Mouse (Mus musculus) T-helper 1 cell (primary cell): ENCODE measurements around the gene Icmt.

Source experiments
- in situ Hi-C: fragments of 300-600 bp; cut with MboI, MseI; formaldehyde crosslinking; loops from one replicate; pipeline ENCODE4 v1.15.1; 2025; ENCODE audit warnings: high pct_unique_total_duplicates

Gene Icmt

GRCm38 (mm10) chr4:152338419-152339292, 41.6 kb downstream of the Icmt start, which contains the start of gene Chd5:
Gene Chd5, plus strand, starts transcription at chr4:152338651.
- in situ Hi-C loops = no loop called here

- in situ Hi-C loops = no loop called here
Observed at GRCm38 (mm10) chr4:152339293-152339790, 42.3 kb downstream of the Icmt start.

- in situ Hi-C loops = no loop called here
Observed at GRCm38 (mm10) chr4:152340584-152341284, 43.7 kb downstream of the Icmt start.

- in situ Hi-C loops = no loop called here
Observed at GRCm38 (mm10) chr4:152343296-152343695, 46.3 kb downstream of the Icmt start.

- in situ Hi-C loops = no loop called here
Observed at GRCm38 (mm10) chr4:152344651-152345050, 47.6 kb downstream of the Icmt start.

GRCm38 (mm10) chr4:152345120-152345889, 48.3 kb downstream of the Icmt start:
- in situ Hi-C loops = no loop called here

GRCm38 (mm10) chr4:152349837-152350381, 52.9 kb downstream of the Icmt start:
- in situ Hi-C loops = loop anchor here (25.0 kb wide), 1 partner anchor 1137 kb away; the partner anchor contains the start of gene Ajap1

GRCm38 (mm10) chr4:152350722-152351421, 53.8 kb downstream of the Icmt start:
- in situ Hi-C loops = loop anchor here (25.0 kb wide), 1 partner anchor 1136 kb away; the partner anchor contains the start of gene Ajap1

GRCm38 (mm10) chr4:152351422-152352305, 54.6 kb downstream of the Icmt start:
- in situ Hi-C loops = loop anchor here (25.0 kb wide), 1 partner anchor 1136 kb away; the partner anchor contains the start of gene Ajap1

GRCm38 (mm10) chr4:152353886-152354637, 57.0 kb downstream of the Icmt start:
- in situ Hi-C loops = loop anchor here (25.0 kb wide), 1 partner anchor 1133 kb away; the partner anchor contains the start of gene Ajap1

- in situ Hi-C loops = loop anchor here (25.0 kb wide), 1 partner anchor 1132 kb away; the partner anchor contains the start of gene Ajap1
Observed at GRCm38 (mm10) chr4:152355672-152356071, 58.6 kb downstream of the Icmt start.
